Mouse (Mus musculus): Measurements from ENCODE around the gene Gm28998.
"Not testable (repeated sequence)": the region's sequence is repeated elsewhere in the genome, so short reads cannot be mapped to it uniquely, and the experiment has no call there.

Gm28998 gene

DNA sequence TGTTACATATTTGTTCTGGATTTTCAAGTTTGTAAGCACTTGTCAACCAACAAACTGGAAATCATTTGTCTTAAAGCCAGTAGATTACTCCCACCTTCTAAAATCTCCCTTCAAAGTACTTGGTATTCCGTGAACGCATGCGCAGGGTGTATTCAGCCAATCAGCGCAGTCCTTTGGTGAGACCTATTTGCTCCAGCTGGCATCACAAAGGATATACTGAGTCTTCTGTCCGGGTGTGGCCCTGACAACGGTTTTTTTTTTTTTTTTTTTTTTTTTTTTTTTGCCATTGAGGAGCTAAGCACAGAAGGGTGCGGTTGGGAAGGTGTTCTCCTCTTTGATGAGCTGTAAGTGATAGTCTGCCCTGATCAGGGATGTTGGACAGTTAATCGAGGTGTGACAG is at the start of gene Gm28998:
Gene Gm28998 (plus strand): TSS at position 301 of the 400 bp plus-strand sequence.
- not testable (repeated sequence) for DNase-seq (ENCODE audit: low read depth, low spot score)
